Mouse (Mus musculus) cerebellum, postnatal 4 days (tissue): ENCODE data around the gene Hyal3.
"Not testable (repeated sequence)": the region's sequence is repeated elsewhere in the genome, so short reads cannot be mapped to it uniquely, and the experiment has no call there.

Experiments used
- DNase-seq, 2 experiments: peaks; one replicate each; pipeline ENCODE4 v3.0.0; 2022; ENCODE audit warnings: low spot score in 2 of 2, mixed read lengths in 1 of 2

The Hyal3 gene

GRCm38 (mm10) chr9:107571534-107572326 lies 8.9 kb upstream of the Hyal3 start:
- DNase-seq: no peak

DNA sequence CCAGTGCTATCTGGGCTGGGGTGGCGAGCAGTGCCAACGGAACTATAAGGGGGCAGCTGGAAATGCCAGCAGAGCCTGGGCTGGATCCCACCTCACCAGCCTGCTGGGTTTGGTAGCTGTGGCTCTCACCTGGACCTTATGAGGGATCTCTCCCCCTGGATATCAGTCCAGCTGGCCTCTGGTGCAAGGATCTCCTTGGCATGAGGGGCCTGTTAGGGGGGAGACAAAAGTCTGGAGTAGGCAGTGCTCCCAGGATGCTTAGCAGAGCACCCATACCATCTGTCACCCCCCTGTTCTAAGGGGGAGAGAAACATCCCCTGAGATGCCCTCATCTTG lies 8.3 kb upstream of the Hyal3 start:
- DNase-seq: no peak

GRCm38 (mm10) chr9:107573774-107574173 lies 6.8 kb upstream of the Hyal3 start:
- not testable (repeated sequence) for DNase-seq

- no peak for DNase-seq
Observed at GRCm38 (mm10) chr9:107575579-107576356, 4.8 kb upstream of the Hyal3 start.

- DNase-seq: peak in 1 of 2 experiments; percentile 70
Observed at GRCm38 (mm10) chr9:107576357-107577107, 4.1 kb upstream of the Hyal3 start, which contains the start of gene Hyal1. Gene Hyal1, plus strand, starts transcription at chr9:107576927.

DNA sequence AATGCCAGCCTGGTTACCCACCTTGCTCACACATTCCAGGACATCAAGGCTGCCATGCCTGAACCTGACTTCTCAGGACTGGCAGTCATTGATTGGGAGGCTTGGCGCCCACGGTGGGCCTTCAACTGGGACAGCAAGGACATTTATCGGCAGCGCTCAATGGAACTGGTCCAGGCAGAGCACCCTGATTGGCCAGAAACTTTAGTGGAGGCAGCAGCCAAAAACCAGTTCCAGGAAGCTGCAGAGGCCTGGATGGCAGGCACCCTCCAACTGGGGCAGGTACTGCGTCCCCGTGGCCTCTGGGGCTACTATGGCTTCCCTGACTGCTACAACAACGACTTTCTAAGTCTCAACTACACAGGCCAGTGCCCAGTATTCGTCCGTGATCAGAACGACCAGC lies 2.7 kb upstream of the Hyal3 start:
- no peak for DNase-seq

GRCm38 (mm10) chr9:107578587-107578986 lies 2.0 kb upstream of the Hyal3 start, which contains the start of gene Naa80:
Gene Naa80, plus strand, starts transcription at chr9:107578887.
- DNase-seq: no peak

GRCm38 (mm10) chr9:107579023-107579900 lies 1.4 kb upstream of the Hyal3 start:
- no peak for DNase-seq

- DNase-seq: no peak
Observed at GRCm38 (mm10) chr9:107581584-107581983, 966 bp downstream of the Hyal3 start.

GRCm38 (mm10) chr9:107582509-107583062 lies 2.0 kb downstream of the Hyal3 start:
- no peak for DNase-seq

DNA sequence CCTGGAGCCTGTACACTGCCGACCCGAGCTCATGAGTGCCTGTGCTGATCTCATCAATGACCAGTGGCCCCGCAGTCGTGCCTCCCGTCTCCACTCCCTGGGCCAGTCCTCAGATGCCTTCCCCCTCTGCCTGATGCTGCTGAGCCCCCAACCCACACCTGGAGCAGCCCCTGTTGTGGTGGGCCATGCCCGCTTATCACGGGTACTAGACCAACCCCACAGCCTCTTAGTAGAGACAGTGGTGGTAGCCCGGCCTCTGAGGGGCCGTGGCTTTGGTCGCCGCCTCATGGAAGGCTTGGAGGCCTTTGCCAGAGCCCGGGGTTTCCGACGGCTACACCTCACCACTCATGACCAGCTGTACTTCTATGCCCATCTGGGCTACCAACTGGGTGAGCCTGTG lies 2.6 kb downstream of the Hyal3 start:
- no peak for DNase-seq

DNA sequence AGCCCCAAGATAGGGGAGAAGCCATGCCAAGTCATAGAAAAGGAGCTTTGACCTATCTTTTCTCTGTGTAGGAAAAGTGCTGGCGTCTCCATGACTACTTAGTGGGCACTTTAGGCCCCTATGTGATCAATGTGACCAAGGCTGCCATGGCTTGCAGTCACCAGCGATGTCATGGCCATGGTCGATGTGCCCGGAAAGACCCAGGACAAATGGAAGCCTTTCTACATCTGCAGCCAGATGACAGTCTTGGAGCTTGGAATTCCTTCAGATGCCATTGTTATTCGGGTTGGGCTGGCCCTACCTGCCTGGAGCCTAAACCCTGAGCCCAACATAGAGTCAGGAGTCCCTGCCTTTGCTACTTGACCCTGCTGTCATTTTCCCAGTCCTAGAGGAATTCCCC lies 5.9 kb downstream of the Hyal3 start:
- DNase-seq: no peak

GRCm38 (mm10) chr9:107586974-107587832 lies 6.6 kb downstream of the Hyal3 start, which contains the start of gene Ifrd2:
Gene Ifrd2, plus strand, starts transcription at chr9:107587642.
- DNase-seq: peak; percentile 88 to 93

GRCm38 (mm10) chr9:107587833-107588639 lies 7.4 kb downstream of the Hyal3 start:
- no peak for DNase-seq

- no peak for DNase-seq
Observed at GRCm38 (mm10) chr9:107590058-107590772, 9.6 kb downstream of the Hyal3 start.

GRCm38 (mm10) chr9:107590773-107591060 lies 10.1 kb downstream of the Hyal3 start:
- no peak for DNase-seq

DNA sequence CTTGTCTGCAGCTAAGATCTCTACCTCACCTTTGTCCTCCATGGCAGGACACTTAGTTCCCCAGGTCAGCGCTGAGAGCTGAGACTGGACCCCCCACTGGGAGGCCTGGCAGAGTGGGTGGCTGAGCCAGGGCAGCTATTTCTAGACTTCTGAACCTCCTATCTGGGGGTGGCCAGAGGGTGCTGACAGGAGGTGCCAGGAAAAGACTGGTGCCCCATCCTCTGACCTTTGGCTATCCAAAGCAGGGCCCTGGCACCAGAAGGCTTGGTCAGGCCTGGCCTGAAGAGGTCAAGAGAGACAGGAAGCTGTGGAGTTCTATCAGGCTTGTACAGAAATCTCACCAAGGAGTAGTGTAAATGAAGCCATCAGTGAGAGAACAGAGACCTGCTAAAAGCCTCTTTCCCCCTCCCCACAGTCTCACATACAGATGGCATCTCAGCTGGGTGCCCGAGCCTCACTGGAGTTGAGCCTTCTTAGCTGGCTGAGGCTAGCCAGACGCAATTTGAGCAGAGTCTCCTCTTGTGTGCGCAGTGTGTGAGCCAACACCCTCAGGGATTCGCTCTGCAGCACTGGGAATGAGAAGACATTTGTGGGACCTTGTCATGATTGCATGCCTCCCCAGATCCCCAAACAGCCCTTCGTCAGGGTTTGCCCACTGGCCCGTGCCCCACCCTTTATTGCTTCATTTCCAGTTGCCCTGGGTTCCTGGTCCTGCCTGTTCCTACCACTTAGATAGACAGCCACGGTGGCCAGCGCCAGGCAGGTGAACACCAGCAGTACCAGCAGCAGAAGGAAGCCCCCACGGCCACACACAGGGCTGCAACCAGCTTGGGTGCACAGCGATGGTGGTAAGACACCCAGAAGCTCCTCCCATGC lies 12.7 kb downstream of the Hyal3 start:
- DNase-seq: peak in 1 of 2 experiments; percentile 57
